Mouse (Mus musculus): ENCODE data around the gene Kcnj9. TPM values are rescaled to one million over a fixed set of nuclear protein-coding genes. Genes with fewer than 3 reads are reported as not detected.

Kcnj9 gene
- total RNA-seq (2014; fragmentation: Nextera tagmentation): not detected in 2 replicates
- total RNA-seq (2017): not detected in 2 replicates
- not detected in 2 replicates for polyA plus RNA-seq (2012)

- TF ChIP-seq TAL1 (conservative IDR thresholded peaks at IDR 0.05; ENCODE audit: low read depth, low read length) (no peak), POLR2AphosphoS5 (IDR thresholded peaks at IDR 0.05; ENCODE audit: insufficient replicate concordance, low read depth, low read length) (no peak), GATA1 (IDR thresholded peaks at IDR 0.05; ENCODE audit: borderline replicate concordance, low read length) (no peak), GATA2 (IDR thresholded peaks at IDR 0.05; ENCODE audit: borderline replicate concordance, low read depth, low read length) (no peak), CTCF (IDR thresholded peaks at IDR 0.05; ENCODE audit: low read depth, low read length) (no peak)
- peaks cover 11% of the 10 kb centered on the region for H3K36me3 ChIP-seq (replicated peaks)
- H3K4me3 ChIP-seq (ENCODE audit: low read depth, low read length): no peak within 1 kb of the TSS
- peaks cover 9% of the 10 kb centered on the region for H3K9me3 ChIP-seq (replicated peaks)
- H3K27me3 ChIP-seq (ENCODE audit: insufficient read depth, low read length): peaks cover 38% of the 10 kb centered on the region
- H3K4me1 ChIP-seq (ENCODE audit: insufficient read depth, low read depth, low read length): no peaks in the 10 kb centered on the region; the same call in 1 of the 2 replicates
- DNase-seq (ENCODE audit: low spot score) (no peak), ATAC-seq (ENCODE audit: extremely low read depth, insufficient number of reproducible peaks, low FRiP score, poor library complexity, severe bottlenecking) (no peak)
Measured at GRCm38 (mm10) chr1:172329131-172329530, at the start of gene Kcnj9. Gene Kcnj9, minus strand, starts transcription at chr1:172329318.

GRCm38 (mm10) chr1:172376758-172377458 lies 47.8 kb upstream of the Kcnj9 start:
- peak overlapping the region; percentile 99 for H3K4me3 ChIP-seq (ENCODE audit: low read depth, low read length)
- H3K27me3 ChIP-seq (ENCODE audit: insufficient read depth, low read length): no peaks in the 10 kb centered on the region; the same call in 1 of the 2 replicates
- no peak for TF ChIP-seq POLR2AphosphoS5 (IDR thresholded peaks at IDR 0.05; ENCODE audit: insufficient replicate concordance, low read depth, low read length)
- TF ChIP-seq GATA2 (IDR thresholded peaks at IDR 0.05; ENCODE audit: borderline replicate concordance, low read depth, low read length): no peak
- TF ChIP-seq CTCF (IDR thresholded peaks at IDR 0.05; ENCODE audit: low read depth, low read length): no peak
- no peak for TF ChIP-seq TAL1 (conservative IDR thresholded peaks at IDR 0.05; ENCODE audit: low read depth, low read length)
- TF ChIP-seq GATA1 (IDR thresholded peaks at IDR 0.05; ENCODE audit: borderline replicate concordance, low read length): no peak
- H3K9me3 ChIP-seq (replicated peaks): no peaks in the 10 kb centered on the region
- DNase-seq (ENCODE audit: low spot score): peak; percentile 11
- peaks cover 36% of the 10 kb centered on the region for H3K36me3 ChIP-seq (replicated peaks)
- ATAC-seq (ENCODE audit: extremely low read depth, insufficient number of reproducible peaks, low FRiP score, poor library complexity, severe bottlenecking): no peak
- peaks cover 41% of the 10 kb centered on the region for H3K4me1 ChIP-seq (ENCODE audit: insufficient read depth, low read depth, low read length)

- DNase-seq (ENCODE audit: low spot score): peak; percentile 97
- Histone ChIP-seq H3K4me1 (ENCODE audit: insufficient read depth, low read depth, low read length) (peaks cover 34% of the 10 kb centered on the region), H3K36me3 (replicated peaks) (peaks cover 32% of the 10 kb centered on the region), H3K4me3 (ENCODE audit: low read depth, low read length) (peak within 1 kb of the TSS; percentile 99), H3K27me3 (ENCODE audit: insufficient read depth, low read length) (no peaks in the 10 kb centered on the region; the same call in 1 of the 2 replicates), H3K9me3 (replicated peaks) (no peaks in the 10 kb centered on the region)
- TF ChIP-seq POLR2AphosphoS5 (IDR thresholded peaks at IDR 0.05; ENCODE audit: insufficient replicate concordance, low read depth, low read length) (no peak), GATA1 (IDR thresholded peaks at IDR 0.05; ENCODE audit: borderline replicate concordance, low read length) (no peak), TAL1 (conservative IDR thresholded peaks at IDR 0.05; ENCODE audit: low read depth, low read length) (no peak), CTCF (IDR thresholded peaks at IDR 0.05; ENCODE audit: low read depth, low read length) (no peak), GATA2 (IDR thresholded peaks at IDR 0.05; ENCODE audit: borderline replicate concordance, low read depth, low read length) (no peak)
- ATAC-seq (ENCODE audit: extremely low read depth, insufficient number of reproducible peaks, low FRiP score, poor library complexity, severe bottlenecking): peak; percentile 96
Measured at GRCm38 (mm10) chr1:172376198-172376667, 47.1 kb upstream of the Kcnj9 start, which contains the start of gene Pigm. Gene Pigm, plus strand, starts transcription at chr1:172376546.

GRCm38 (mm10) chr1:172368768-172369418 lies 39.8 kb upstream of the Kcnj9 start:
- TF ChIP-seq GATA1 (IDR thresholded peaks at IDR 0.05; ENCODE audit: borderline replicate concordance, low read length) (no peak), GATA2 (IDR thresholded peaks at IDR 0.05; ENCODE audit: borderline replicate concordance, low read depth, low read length) (no peak), CTCF (IDR thresholded peaks at IDR 0.05; ENCODE audit: low read depth, low read length) (peak; percentile 35; the same call in 1 of the 2 replicates)
- ATAC-seq (ENCODE audit: extremely low read depth, insufficient number of reproducible peaks, low FRiP score, poor library complexity, severe bottlenecking) (no peak; the same call in 1 of the 2 replicates), DNase-seq (ENCODE audit: low spot score) (no peak)
- Histone ChIP-seq H3K4me3 (ENCODE audit: low read depth, low read length) (no peak overlapping the region), H3K27me3 (ENCODE audit: insufficient read depth, low read length) (peaks cover 12% of the 10 kb centered on the region), H3K9me3 (replicated peaks) (no peaks in the 10 kb centered on the region), H3K4me1 (ENCODE audit: insufficient read depth, low read depth, low read length) (peaks cover 12% of the 10 kb centered on the region), H3K36me3 (replicated peaks) (no peaks in the 10 kb centered on the region)

GRCm38 (mm10) chr1:172364684-172365083 lies 35.6 kb upstream of the Kcnj9 start:
- peaks cover 12% of the 10 kb centered on the region for H3K4me1 ChIP-seq (ENCODE audit: insufficient read depth, low read depth, low read length)
- peak overlapping the region; percentile 39; the same call in 1 of the 2 replicates for H3K4me3 ChIP-seq (ENCODE audit: low read depth, low read length)
- peak; percentile 61 for ATAC-seq (ENCODE audit: extremely low read depth, insufficient number of reproducible peaks, low FRiP score, poor library complexity, severe bottlenecking)

GRCm38 (mm10) chr1:172358341-172358740 lies 29.2 kb upstream of the Kcnj9 start:
- peaks cover 34% of the 10 kb centered on the region for H3K27me3 ChIP-seq (ENCODE audit: insufficient read depth, low read length)
- TF ChIP-seq GATA1 (IDR thresholded peaks at IDR 0.05; ENCODE audit: borderline replicate concordance, low read length) (no peak), GATA2 (IDR thresholded peaks at IDR 0.05; ENCODE audit: borderline replicate concordance, low read depth, low read length) (no peak), CTCF (IDR thresholded peaks at IDR 0.05; ENCODE audit: low read depth, low read length) (no peak), POLR2AphosphoS5 (IDR thresholded peaks at IDR 0.05; ENCODE audit: insufficient replicate concordance, low read depth, low read length) (no peak), TAL1 (conservative IDR thresholded peaks at IDR 0.05; ENCODE audit: low read depth, low read length) (no peak)
- no peak for ATAC-seq (ENCODE audit: extremely low read depth, insufficient number of reproducible peaks, low FRiP score, poor library complexity, severe bottlenecking)

More at GRCm38 (mm10) chr1:172364684-172365083, 35.6 kb upstream of the Kcnj9 start:
- Histone ChIP-seq H3K36me3 (replicated peaks) (no peaks in the 10 kb centered on the region), H3K27me3 (ENCODE audit: insufficient read depth, low read length) (peaks cover 20% of the 10 kb centered on the region), H3K9me3 (replicated peaks) (no peaks in the 10 kb centered on the region)
- TF ChIP-seq CTCF (IDR thresholded peaks at IDR 0.05; ENCODE audit: low read depth, low read length): peak; percentile 18; the same call in 1 of the 2 replicates
- no peak for TF ChIP-seq TAL1 (conservative IDR thresholded peaks at IDR 0.05; ENCODE audit: low read depth, low read length)
- DNase-seq (ENCODE audit: low spot score): peak; percentile 43

More at GRCm38 (mm10) chr1:172358341-172358740, 29.2 kb upstream of the Kcnj9 start:
- no peak for DNase-seq (ENCODE audit: low spot score)
- Histone ChIP-seq H3K36me3 (replicated peaks) (no peaks in the 10 kb centered on the region), H3K4me1 (ENCODE audit: insufficient read depth, low read depth, low read length) (no peaks in the 10 kb centered on the region), H3K4me3 (ENCODE audit: low read depth, low read length) (no peak overlapping the region), H3K9me3 (replicated peaks) (no peaks in the 10 kb centered on the region)

Data from G1E (cell line).